ENCODE assay signal across 22 mouse cellular contexts in the genomic region with DNA sequence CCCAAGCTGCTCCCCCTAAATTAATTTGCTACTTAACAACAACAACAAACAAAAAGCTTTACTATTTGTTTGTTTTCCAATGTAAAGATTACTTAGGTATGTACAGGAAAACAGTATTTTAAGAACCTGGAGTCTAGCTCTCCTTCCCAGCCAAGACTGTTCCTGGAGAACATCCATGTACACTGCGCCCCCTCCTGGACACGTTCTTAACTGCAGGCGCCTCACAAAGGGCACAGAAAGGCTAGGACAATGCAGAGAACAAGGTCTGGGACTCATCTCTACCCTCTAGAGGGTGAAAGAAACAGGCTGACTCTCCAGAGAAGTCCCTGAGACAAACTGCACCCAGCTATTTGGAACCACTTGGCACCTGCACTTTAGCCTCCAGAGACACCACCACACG. TPM values are rescaled to one million over a fixed set of nuclear protein-coding genes. Genes with fewer than 3 reads are reported as not detected.
DNase-seq lines count a peak whose midpoint lies in the region; ATAC-seq and TF ChIP-seq lines count a peak whose summit lies in the region.
"Not testable (repeated sequence)": the region's sequence is repeated elsewhere in the genome, so short reads cannot be mapped to it uniquely, and the experiment has no call there.
"Had no signal": no experiment of that assay in that cellular context is flagged by ENCODE, and none has a peak within 500 bp of the region (broad histone marks: within the 10 kb centered on the region; RNA-seq: fewer than 3 reads in every experiment).

No protein-coding gene starts in this region.

- DNase-seq in 3T3-L1 (ENCODE audit: low read depth, low spot score), result peak; percentile 46
- peak; percentile 6 for DNase-seq in MEL (ENCODE audit: low read depth, low spot score)
- DNase-seq in adrenal gland, postnatal 25 days, result peak; percentile 2
- peak; percentile 5 for DNase-seq in gastrocnemius, postnatal 10 days
- DNase-seq in kidney, postnatal 0 days (ENCODE audit: low spot score); liver, embryonic 14.5 days (ENCODE audit: low read depth in 3 of 3, low spot score in 3 of 3): not testable (repeated sequence)
- peak; percentile 5 for DNase-seq in right cerebral cortex, adult 18-20 months
- DNase-seq in thymus, postnatal 4 days, result peak; percentile 10

- TF ChIP-seq POLR2A in MEL (IDR thresholded peaks at IDR 0.05; ENCODE audit: control insufficient read depth in 1 of 2, insufficient read depth in 1 of 2, low read depth in 1 of 2, low read length in 2 of 2, poor library complexity in 1 of 2), result not testable (repeated sequence)

- not testable (repeated sequence) for H3K79me2 ChIP-seq in MEL (ENCODE audit: control insufficient read depth, insufficient read depth, low read length, poor library complexity)

- not testable (repeated sequence) for H3K27ac ChIP-seq in MEL (ENCODE audit: control insufficient read depth, low read depth, low read length); kidney, postnatal 0 days; liver, embryonic 14.5 days

- H3K4me3 ChIP-seq in MEL (ENCODE audit: control insufficient read depth in 1 of 2, insufficient read depth in 1 of 2, low read depth in 2 of 2, low read length in 2 of 2); kidney, postnatal 0 days (replicated peaks; ENCODE audit: low read depth, low read length); liver, embryonic 14.5 days (ENCODE audit: insufficient read depth in 1 of 2, low read depth in 2 of 2, low read length in 2 of 2): not testable (repeated sequence)

- not testable (repeated sequence) for ATAC-seq in kidney, postnatal 0 days (replicated peaks; ENCODE audit: low FRiP score, low read depth); liver, embryonic 14.5 days (ENCODE audit: insufficient read depth)

- not testable (repeated sequence) for H3K9me3 ChIP-seq in MEL (replicated peaks; ENCODE audit: insufficient read depth, low read length); kidney, postnatal 0 days (replicated peaks; ENCODE audit: low read length); liver, embryonic 14.5 days (ENCODE audit: control insufficient read depth, low read length)

- not testable (repeated sequence) for TF ChIP-seq EP300 in MEL (IDR thresholded peaks at IDR 0.05; ENCODE audit: low read depth in 1 of 2, low read length in 2 of 2); liver, embryonic 14.5 days (IDR thresholded peaks at IDR 0.05; ENCODE audit: low read depth)

- H3K27me3 ChIP-seq in MEL (ENCODE audit: control insufficient read depth in 1 of 2, insufficient read depth in 2 of 2, low read length in 2 of 2); kidney, postnatal 0 days (ENCODE audit: insufficient read depth, low read length); liver, embryonic 14.5 days (ENCODE audit: control insufficient read depth, insufficient read depth, low read length): not testable (repeated sequence)

- H3K9ac ChIP-seq in MEL (ENCODE audit: control insufficient read depth, low read depth, low read length, poor library complexity, severe bottlenecking); kidney, postnatal 0 days (ENCODE audit: low read depth, low read length); liver, embryonic 14.5 days (replicated peaks): not testable (repeated sequence)

- not testable (repeated sequence) for H3K36me3 ChIP-seq in MEL (ENCODE audit: control insufficient read depth in 1 of 2, insufficient read depth in 2 of 2, low read length in 2 of 2); kidney, postnatal 0 days (ENCODE audit: insufficient read depth, low read length); liver, embryonic 14.5 days (replicated peaks; ENCODE audit: control insufficient read depth, insufficient read depth, low read depth)

- TF ChIP-seq CTCF in MEL (IDR thresholded peaks at IDR 0.05 in 2 of 3, conservative IDR thresholded peaks at IDR 0.05 in 1 of 3; ENCODE audit: control insufficient read depth in 1 of 3, insufficient read depth in 1 of 3, low read depth in 2 of 3, low read length in 3 of 3, poor library complexity in 1 of 3, severe bottlenecking in 1 of 3), result peak in 2 of 3 experiments; percentile 26 to 39; a peak in 3 of 6 replicates
- peak; percentile 10; the same call in 1 of the 2 replicates for TF ChIP-seq CTCF in kidney, postnatal 0 days (IDR thresholded peaks at IDR 0.05; ENCODE audit: low read depth)
- peak; percentile 33 for TF ChIP-seq CTCF in liver, embryonic 14.5 days (IDR thresholded peaks at IDR 0.05; ENCODE audit: low read depth)

- WGBS in kidney, postnatal 0 days, result 41% methylated on average over 4 of the region's 4 CpGs
- WGBS in liver, embryonic 14.5 days (ENCODE audit: insufficient replicate concordance), result 26% methylated on average over 4 of the region's 4 CpGs

- TF ChIP-seq RAD21 in MEL (IDR thresholded peaks at IDR 0.05; ENCODE audit: low read depth, low read length), result not testable (repeated sequence)

- not testable (repeated sequence) for H3K4me2 ChIP-seq in kidney, postnatal 0 days (ENCODE audit: low read length); liver, embryonic 14.5 days (ENCODE audit: low read depth)

- H3K4me1 ChIP-seq in MEL (ENCODE audit: control insufficient read depth in 1 of 2, insufficient read depth in 2 of 2, low read length in 2 of 2); kidney, postnatal 0 days (replicated peaks; ENCODE audit: insufficient read depth, low read length); liver, embryonic 14.5 days (replicated peaks; ENCODE audit: control insufficient read depth in 2 of 2, insufficient read depth in 2 of 2, low read length in 1 of 2): not testable (repeated sequence)

RNA-seq across cellular contexts. Expression of a gene that starts 1.8 kb away (rescaled TPM):
- total RNA-seq in MEL (2012; rRNA removed), result not detected in 2 replicates
- not detected for polyA plus RNA-seq in MEL (2012; ENCODE audit: insufficient read depth in 1 of 2, insufficient read length in 2 of 2, low read depth in 1 of 2, low replicate concordance in 2 of 2, missing spikeins in 1 of 2)
- not detected in 2 replicates for total RNA-seq in adrenal gland, postnatal 25 days (2021)
- total RNA-seq in gastrocnemius, postnatal 10 days (2021), result not detected
- not detected in 2 replicates for polyA plus RNA-seq in kidney, postnatal 0 days (2015; fragmentation: Nextera tagmentation; extraction: Ambion mirVana)
- polyA plus RNA-seq in liver, embryonic 14.5 days (2012; rRNA removed), result not detected in 2 replicates
- polyA plus RNA-seq in liver, embryonic 14.5 days (2014; fragmentation: Nextera tagmentation; extraction: Ambion mirVana), result not detected in 2 replicates
- total RNA-seq: adrenal gland, postnatal 4 days; G1E; gastrocnemius, postnatal 25 days; megakaryocyte progenitor cell, adult 5-6 weeks had no signal
- polyA plus RNA-seq: forebrain, embryonic 11.5 days; G1E; heart, postnatal 0 days; hindbrain, embryonic 12.5 days; intestine, embryonic 15.5 days; limb, embryonic 14.5 days; midbrain, embryonic 13.5 days; myocyte; neural tube, embryonic 15.5 days; small intestine, adult 2 months; thymus, postnatal 0 days had no signal

RNA-seq across cellular contexts. Expression of a gene that starts 11.7 kb away (rescaled TPM):
- not detected in 2 replicates for total RNA-seq in MEL (2012; rRNA removed)
- not detected for polyA plus RNA-seq in MEL (2012; ENCODE audit: insufficient read depth in 1 of 2, insufficient read length in 2 of 2, low read depth in 1 of 2, low replicate concordance in 2 of 2, missing spikeins in 1 of 2)
- total RNA-seq in adrenal gland, postnatal 25 days (2021), result not detected in 2 replicates
- total RNA-seq in gastrocnemius, postnatal 10 days (2021), result not detected
- polyA plus RNA-seq in kidney, postnatal 0 days (2015; fragmentation: Nextera tagmentation; extraction: Ambion mirVana), result not detected in 2 replicates
- polyA plus RNA-seq in liver, embryonic 14.5 days (2012; rRNA removed), result not detected in 2 replicates
- polyA plus RNA-seq in liver, embryonic 14.5 days (2014; fragmentation: Nextera tagmentation; extraction: Ambion mirVana), result not detected in 2 replicates
- total RNA-seq: adrenal gland, postnatal 4 days; G1E; gastrocnemius, postnatal 25 days; megakaryocyte progenitor cell, adult 5-6 weeks had no signal
- polyA plus RNA-seq: forebrain, embryonic 11.5 days; G1E; heart, postnatal 0 days; hindbrain, embryonic 12.5 days; intestine, embryonic 15.5 days; limb, embryonic 14.5 days; midbrain, embryonic 13.5 days; myocyte; neural tube, embryonic 15.5 days; small intestine, adult 2 months; thymus, postnatal 0 days had no signal

RNA-seq across cellular contexts. Expression of a gene that starts 21.9 kb away (rescaled TPM):
- total RNA-seq in MEL (2012; rRNA removed), result not detected in 2 replicates
- polyA plus RNA-seq in MEL (2012; ENCODE audit: insufficient read depth in 1 of 2, insufficient read length in 2 of 2, low read depth in 1 of 2, low replicate concordance in 2 of 2, missing spikeins in 1 of 2), result not detected
- total RNA-seq in adrenal gland, postnatal 25 days (2021), result not detected in 2 replicates
- total RNA-seq in gastrocnemius, postnatal 10 days (2021), result not detected
- polyA plus RNA-seq in kidney, postnatal 0 days (2015; fragmentation: Nextera tagmentation; extraction: Ambion mirVana), result not detected in 2 replicates
- polyA plus RNA-seq in liver, embryonic 14.5 days (2012; rRNA removed), result not detected in 2 replicates
- not detected in 2 replicates for polyA plus RNA-seq in liver, embryonic 14.5 days (2014; fragmentation: Nextera tagmentation; extraction: Ambion mirVana)
- total RNA-seq: adrenal gland, postnatal 4 days; G1E; gastrocnemius, postnatal 25 days; megakaryocyte progenitor cell, adult 5-6 weeks had no signal
- polyA plus RNA-seq: forebrain, embryonic 11.5 days; G1E; heart, postnatal 0 days; hindbrain, embryonic 12.5 days; intestine, embryonic 15.5 days; limb, embryonic 14.5 days; midbrain, embryonic 13.5 days; myocyte; neural tube, embryonic 15.5 days; small intestine, adult 2 months; thymus, postnatal 0 days had no signal
